Mouse (Mus musculus) olfactory bulb, adult 2 months (tissue): ENCODE measurements at regions not wholly inside any gene's neighbourhood (a gene's known extent, or its start where the extent isn't known, plus 50 kb on each side); places are given as distances from the start of the nearest gene placed in this dataset.

ENCODE experiments used
- CTCF ChIP-seq: fragments of 200-500 bp; IDR thresholded peaks from 2 replicates; pipeline ENCODE4 v1.5.1; 2012; ENCODE audit warnings: low read depth, mild to moderate bottlenecking, low read length, moderate library complexity; ENCODE audit not compliant: insufficient read depth
- POLR2A ChIP-seq: fragments of 200-500 bp; IDR thresholded peaks from 2 replicates; pipeline ENCODE4 v1.6.1; 2012; ENCODE audit warnings: mild to moderate bottlenecking, low read depth, low read length, moderate library complexity; ENCODE audit not compliant: insufficient read depth

DNA sequence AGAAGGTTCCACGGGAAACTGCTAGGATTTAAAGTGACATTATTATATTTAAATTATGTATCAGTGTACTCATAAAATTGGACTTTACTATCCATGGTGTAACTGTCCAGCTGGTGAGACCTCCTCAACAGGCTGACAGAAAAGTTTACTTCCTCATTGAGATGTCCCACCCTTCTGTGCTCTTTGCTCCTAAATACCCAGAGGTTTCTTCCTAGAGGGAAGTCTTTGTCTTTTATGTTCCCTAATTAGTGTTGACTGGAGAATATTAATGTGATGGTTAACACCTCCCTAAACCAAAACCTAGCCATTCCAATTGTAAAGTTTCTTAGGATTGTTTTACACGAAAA, 76.9 kb upstream of the A530016L24Rik start:
- TF ChIP-seq POLR2A (no peak), CTCF (no peak)
